Mouse (Mus musculus) ES-E14 (cell line): ENCODE results near the gene Adpgk.

Experiments used
- CHD2 ChIP-seq: IDR thresholded peaks from 2 replicates; pipeline ENCODE4 v1.6.1; 2014; ENCODE audit warnings: mild to moderate bottlenecking, low read depth, low read length, inconsistent platforms
- HCFC1 ChIP-seq: IDR thresholded peaks from 2 replicates; pipeline ENCODE4 v1.6.1; 2012; ENCODE audit warnings: low read length, inconsistent platforms, borderline replicate concordance; ENCODE audit not compliant: insufficient read depth
- MAFK ChIP-seq: IDR thresholded peaks from 2 replicates; pipeline ENCODE4 v1.6.1; 2014; ENCODE audit warnings: mild to moderate bottlenecking, low read depth, low read length, inconsistent platforms; ENCODE audit not compliant: insufficient read depth
- ZC3H11A ChIP-seq: IDR thresholded peaks from 2 replicates; pipeline ENCODE4 v1.6.1; 2012; ENCODE audit warnings: low read depth, mild to moderate bottlenecking, inconsistent platforms, low read length, borderline replicate concordance

DNA sequence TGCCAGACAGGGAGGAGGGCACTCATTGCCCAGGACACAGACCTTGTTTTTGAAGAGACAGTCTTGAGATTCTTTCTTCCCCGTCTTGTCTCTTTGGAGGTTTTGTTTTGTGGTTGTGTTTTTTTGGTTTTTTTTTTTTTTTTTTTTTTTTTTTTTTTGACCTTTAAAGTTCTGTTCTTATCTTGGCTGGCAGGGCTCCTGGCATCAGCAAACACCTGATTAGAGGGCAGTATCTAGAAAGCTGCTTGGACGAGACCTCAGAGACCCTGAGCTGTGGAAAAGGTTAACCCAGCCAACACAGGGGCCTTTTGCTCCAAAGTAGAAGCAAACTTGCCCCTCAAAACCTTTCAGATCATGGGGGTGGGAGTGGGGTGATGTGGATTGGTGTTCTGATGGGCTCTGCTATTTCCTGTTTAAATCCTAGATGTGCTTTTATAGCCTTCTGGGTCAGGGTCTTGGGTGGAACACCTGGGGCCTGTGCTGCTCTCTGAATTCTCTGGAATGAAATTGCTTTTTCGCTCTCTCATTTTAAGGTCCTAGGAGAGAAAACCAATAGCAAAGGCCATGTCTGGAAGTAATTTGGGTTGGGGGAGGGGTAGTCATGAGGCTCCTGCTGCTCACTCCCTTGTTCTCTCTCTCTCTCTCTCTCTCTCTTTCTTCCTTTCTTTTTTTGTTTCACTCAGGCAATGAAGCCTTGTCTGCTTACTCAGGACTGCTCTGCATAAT is 2.5 kb upstream of the Adpgk start:
- TF ChIP-seq ZC3H11A = no peak
- no peak for TF ChIP-seq HCFC1
- TF ChIP-seq CHD2 = no peak
- TF ChIP-seq MAFK = no peak
